In the genomic region with DNA sequence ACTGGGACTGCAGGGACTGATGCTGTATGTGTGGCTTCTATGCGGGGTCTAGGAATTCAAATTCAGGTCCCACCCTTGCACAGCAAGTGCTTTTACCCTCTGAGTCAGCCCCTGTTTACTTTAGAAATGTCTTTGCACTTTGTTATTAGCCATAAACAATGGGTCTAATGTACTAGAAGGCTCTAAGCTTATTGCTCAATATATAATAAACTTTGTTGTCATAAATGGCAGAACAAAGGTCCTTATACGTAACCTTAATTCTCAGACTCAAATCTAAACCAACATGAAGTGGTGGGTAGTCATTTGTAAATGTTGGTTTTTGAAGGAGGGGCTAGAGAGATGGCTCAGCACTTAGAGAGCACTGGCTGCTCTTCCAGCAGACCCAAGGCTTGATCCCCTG, we compare ENCODE assay signal across 32 mouse cellular contexts.
"Had no signal": no experiment of that assay in that cellular context is flagged by ENCODE, and none has a peak within 500 bp of the region (broad histone marks: within the 10 kb centered on the region; RNA-seq: fewer than 3 reads in every experiment).

No protein-coding gene starts in this region.

- H3K9me3 ChIP-seq: heart, embryonic 10.5 days; heart, embryonic 12.5 days; heart, embryonic 13.5 days; heart, embryonic 15.5 days; hindbrain, embryonic 10.5 days; hindbrain, embryonic 12.5 days; hindbrain, embryonic 13.5 days; hindbrain, embryonic 15.5 days; kidney, embryonic 15.5 days had no signal

- H3K27ac ChIP-seq: heart, embryonic 10.5 days; heart, embryonic 13.5 days; heart, embryonic 15.5 days; hindbrain, embryonic 10.5 days; hindbrain, embryonic 12.5 days; hindbrain, embryonic 13.5 days; hindbrain, embryonic 14.5 days; hindbrain, embryonic 15.5 days; hindbrain, postnatal 0 days; kidney, embryonic 15.5 days; kidney, postnatal 0 days; left cerebral cortex, adult 2 months had no signal

- DNase-seq: heart, postnatal 10 days; heart, postnatal 14 days; heart, postnatal 36 days; heart, postnatal 4 days; kidney, adult 11 months; kidney, adult 18-20 months; kidney, adult 2 months; kidney, adult 8-10 months; kidney, adult 9 months; kidney, postnatal 10 days; kidney, postnatal 14 days; kidney, postnatal 25 days; kidney, postnatal 36 days; kidney, postnatal 4 days; layer of hippocampus, adult 9-11 months; layer of hippocampus, postnatal 36 days had no signal

- H3K4me3 ChIP-seq: heart, embryonic 10.5 days; heart, embryonic 12.5 days; heart, embryonic 13.5 days; heart, embryonic 15.5 days; hindbrain, embryonic 10.5 days; hindbrain, embryonic 12.5 days; hindbrain, embryonic 13.5 days; hindbrain, embryonic 15.5 days; kidney, embryonic 15.5 days; left cerebral cortex, adult 2 months had no signal

- H3K4me2 ChIP-seq: heart, embryonic 11.5 days; heart, embryonic 12.5 days; heart, embryonic 13.5 days; heart, embryonic 15.5 days; hindbrain, embryonic 12.5 days; hindbrain, embryonic 13.5 days; hindbrain, embryonic 14.5 days; hindbrain, embryonic 15.5 days; kidney, embryonic 15.5 days had no signal

- H3K27me3 ChIP-seq: heart, embryonic 12.5 days; heart, embryonic 13.5 days; heart, embryonic 15.5 days; hindbrain, embryonic 12.5 days; hindbrain, embryonic 13.5 days; hindbrain, embryonic 15.5 days; kidney, embryonic 15.5 days had no signal

- H3K4me1 ChIP-seq: heart, embryonic 10.5 days; heart, embryonic 12.5 days; heart, embryonic 13.5 days; heart, embryonic 15.5 days; hindbrain, embryonic 10.5 days; hindbrain, embryonic 12.5 days; hindbrain, embryonic 13.5 days; hindbrain, embryonic 15.5 days; kidney, embryonic 15.5 days had no signal

- H3K9ac ChIP-seq: heart, embryonic 12.5 days; heart, embryonic 13.5 days; heart, embryonic 15.5 days; hindbrain, embryonic 12.5 days; hindbrain, embryonic 13.5 days; hindbrain, embryonic 14.5 days; hindbrain, embryonic 15.5 days; kidney, embryonic 15.5 days had no signal

- ATAC-seq: hindbrain, embryonic 16.5 days; hindbrain, postnatal 0 days; inflammation-experienced regulatory T-cells, adult 6 months had no signal
